Mouse (Mus musculus): ENCODE data around the gene Ing2. TPM values are rescaled to one million over a fixed set of nuclear protein-coding genes. Genes with fewer than 3 reads are reported as not detected.

Ing2 gene
- total and polyA plus RNA-seq, 2 experiments from 2014 or later = 10.0 to 10.5 TPM

DNA sequence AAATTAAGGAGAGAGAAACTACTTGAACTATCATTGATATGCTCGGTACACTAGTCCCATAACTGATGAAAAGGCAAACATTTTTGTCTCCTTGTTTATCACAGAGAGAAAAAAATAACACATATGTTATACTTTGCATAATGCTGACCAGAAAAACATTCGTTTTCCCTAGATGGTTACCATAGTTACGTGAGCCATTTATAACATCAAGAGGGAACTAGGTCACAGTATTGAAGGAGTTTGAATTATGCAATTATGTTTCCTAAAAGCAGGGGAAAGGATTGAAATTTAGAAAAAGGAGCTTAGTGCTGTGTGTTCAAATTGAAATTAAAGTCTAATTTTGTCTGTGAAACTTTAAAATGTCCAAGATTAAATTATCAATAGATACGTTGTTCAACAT is 5.0 kb upstream of the Ing2 start:
- WGBS = 66% methylated on average over 4 of the region's 4 CpGs
- Histone ChIP-seq H3K27me3 (ENCODE audit: insufficient read depth, low read length) (no peaks in the 10 kb centered on the region), H3K27ac (ENCODE audit: low read depth, low read length) (no peak overlapping the region), H3K36me3 (ENCODE audit: insufficient read depth, low read length) (no peaks in the 10 kb centered on the region), H3K4me1 (ENCODE audit: insufficient read depth, low read length) (no peaks in the 10 kb centered on the region), H3K9me3 (ENCODE audit: low read length) (no peaks in the 10 kb centered on the region), H3K4me2 (ENCODE audit: low read depth, low read length, poor library complexity, severe bottlenecking) (no peak overlapping the region), H3K9ac (replicated peaks; ENCODE audit: low read length, poor library complexity, severe bottlenecking) (no peak overlapping the region), H3K4me3 (ENCODE audit: low read depth, low read length) (no peak overlapping the region)
- TF ChIP-seq CTCF (IDR thresholded peaks at IDR 0.05) = no peak
- ATAC-seq (ENCODE audit: low FRiP score) = no peak
- no peak for DNase-seq (ENCODE audit: low spot score)

DNA sequence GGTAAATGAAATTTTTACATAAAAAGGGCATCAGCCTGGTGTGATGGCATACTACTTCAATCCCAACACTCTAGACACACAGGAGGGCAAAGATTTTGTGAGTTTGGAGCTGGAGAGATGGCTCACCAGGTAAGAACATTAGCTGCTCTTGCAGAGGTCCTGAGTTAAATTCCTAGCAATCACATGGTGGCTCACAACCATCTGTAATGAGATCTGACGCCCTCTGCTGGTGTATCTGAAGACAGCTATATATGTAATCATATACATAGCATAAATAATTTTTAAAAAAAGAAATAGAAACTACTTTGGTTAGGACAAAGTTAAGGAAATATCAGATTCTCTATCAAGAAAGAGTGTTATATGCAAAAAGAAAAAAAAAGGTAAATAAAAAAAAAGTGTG is 4.2 kb upstream of the Ing2 start:
- 78% methylated on average over 1 of the region's 1 CpGs for WGBS
- no peak for ATAC-seq (ENCODE audit: low FRiP score)

DNA sequence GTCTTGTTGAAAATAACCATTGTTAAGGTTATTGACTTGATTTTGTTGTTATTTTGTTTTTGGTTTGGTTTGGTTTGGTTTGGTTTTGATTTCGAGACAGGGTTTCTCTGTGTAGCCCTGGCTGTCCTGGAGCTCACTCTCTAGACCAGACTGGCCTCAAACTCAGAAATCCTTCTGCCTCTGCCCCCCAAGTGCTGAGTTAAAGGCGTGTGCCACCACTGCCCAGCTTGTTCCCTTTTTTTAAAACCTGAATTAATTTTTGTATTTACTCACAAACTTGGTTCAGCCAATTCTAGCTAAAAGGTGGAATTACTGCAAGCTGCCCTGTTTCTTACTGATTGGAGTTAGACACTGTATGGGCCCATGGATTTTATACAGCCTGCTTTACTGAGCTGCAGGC is 1.3 kb upstream of the Ing2 start:
- no peak overlapping the region for H3K9ac ChIP-seq (replicated peaks; ENCODE audit: low read length, poor library complexity, severe bottlenecking)
- H3K4me1 ChIP-seq (ENCODE audit: insufficient read depth, low read length) = no peaks in the 10 kb centered on the region
- peak overlapping the region; percentile 98 for H3K4me3 ChIP-seq (ENCODE audit: low read depth, low read length)
- WGBS = 35% methylated on average over 2 of the region's 2 CpGs
- no peaks in the 10 kb centered on the region for H3K27me3 ChIP-seq (ENCODE audit: insufficient read depth, low read length)
- no peak overlapping the region for H3K27ac ChIP-seq (ENCODE audit: low read depth, low read length)
- no peak for ATAC-seq (ENCODE audit: low FRiP score)
- TF ChIP-seq CTCF (IDR thresholded peaks at IDR 0.05) = no peak
- DNase-seq (ENCODE audit: low spot score) = no peak
- no peaks in the 10 kb centered on the region for H3K36me3 ChIP-seq (ENCODE audit: insufficient read depth, low read length)
- peak overlapping the region; percentile 78; the same call in 1 of the 2 replicates for H3K4me2 ChIP-seq (ENCODE audit: low read depth, low read length, poor library complexity, severe bottlenecking)
- no peaks in the 10 kb centered on the region for H3K9me3 ChIP-seq (ENCODE audit: low read length)

More for the DNA sequence above, 4.2 kb upstream of the Ing2 start:
- DNase-seq (ENCODE audit: low spot score) = no peak
- Histone ChIP-seq H3K36me3 (ENCODE audit: insufficient read depth, low read length) (no peaks in the 10 kb centered on the region), H3K4me1 (ENCODE audit: insufficient read depth, low read length) (no peaks in the 10 kb centered on the region), H3K9ac (replicated peaks; ENCODE audit: low read length, poor library complexity, severe bottlenecking) (no peak overlapping the region), H3K4me2 (ENCODE audit: low read depth, low read length, poor library complexity, severe bottlenecking) (no peak overlapping the region), H3K27ac (ENCODE audit: low read depth, low read length) (no peak overlapping the region), H3K4me3 (ENCODE audit: low read depth, low read length) (no peak overlapping the region), H3K9me3 (ENCODE audit: low read length) (no peaks in the 10 kb centered on the region), H3K27me3 (ENCODE audit: insufficient read depth, low read length) (no peaks in the 10 kb centered on the region)
- peak; percentile 31 for TF ChIP-seq CTCF (IDR thresholded peaks at IDR 0.05)

DNA sequence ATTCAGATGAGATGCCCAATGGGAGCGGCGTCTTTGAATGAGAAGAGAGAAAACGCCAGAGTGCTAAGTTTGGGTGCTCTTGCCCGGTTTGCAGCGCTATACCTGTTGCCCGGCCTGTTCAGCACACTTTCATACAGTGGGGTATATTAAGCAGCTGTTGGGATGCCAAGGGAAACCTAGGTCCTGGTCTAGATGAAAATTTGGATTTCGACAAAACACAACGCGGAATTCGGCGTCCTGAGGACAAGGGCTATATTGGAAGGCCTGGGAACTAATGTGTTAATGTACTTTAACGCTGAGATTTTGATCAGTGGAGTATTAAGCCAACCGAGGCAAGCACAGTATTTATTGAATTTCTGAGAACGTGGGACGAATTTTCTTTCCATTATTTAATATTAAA is 868 bp upstream of the Ing2 start:
- peak; percentile 2 for DNase-seq (ENCODE audit: low spot score)
- Histone ChIP-seq H3K4me2 (ENCODE audit: low read depth, low read length, poor library complexity, severe bottlenecking) (peak overlapping the region; percentile 78), H3K27me3 (ENCODE audit: insufficient read depth, low read length) (no peaks in the 10 kb centered on the region), H3K27ac (ENCODE audit: low read depth, low read length) (peak overlapping the region; percentile 18; the same call in 1 of the 2 replicates), H3K9me3 (ENCODE audit: low read length) (no peaks in the 10 kb centered on the region), H3K4me1 (ENCODE audit: insufficient read depth, low read length) (no peaks in the 10 kb centered on the region), H3K4me3 (ENCODE audit: low read depth, low read length) (peak overlapping the region; percentile 98), H3K36me3 (ENCODE audit: insufficient read depth, low read length) (no peaks in the 10 kb centered on the region), H3K9ac (replicated peaks; ENCODE audit: low read length, poor library complexity, severe bottlenecking) (peak overlapping the region; percentile 78)
- TF ChIP-seq CTCF (IDR thresholded peaks at IDR 0.05) = no peak
- under 1% methylated on average over 15 of the region's 15 CpGs for WGBS
- ATAC-seq (ENCODE audit: low FRiP score) = no peak

DNA sequence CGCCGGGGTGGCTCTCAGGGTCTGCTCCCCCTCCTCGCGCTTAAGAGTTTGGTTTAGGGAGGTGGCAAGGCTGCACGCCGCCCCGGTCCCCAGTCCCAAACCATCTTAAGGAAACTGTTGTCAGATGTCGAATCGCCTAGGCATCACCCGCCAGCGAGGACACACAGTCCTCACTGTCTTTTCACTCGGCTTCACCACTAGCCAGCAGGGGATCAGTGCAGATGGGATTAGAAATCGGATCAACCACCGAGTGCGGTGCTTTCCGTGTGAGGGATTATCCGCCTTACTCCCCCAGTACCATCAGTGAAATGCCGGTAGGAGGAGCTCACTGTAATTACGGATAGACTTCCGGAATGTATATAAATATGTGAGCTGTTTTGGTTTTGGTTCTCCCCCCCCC is 430 bp upstream of the Ing2 start:
- Histone ChIP-seq H3K4me2 (ENCODE audit: low read depth, low read length, poor library complexity, severe bottlenecking) (peak overlapping the region; percentile 78), H3K9me3 (ENCODE audit: low read length) (no peaks in the 10 kb centered on the region), H3K4me3 (ENCODE audit: low read depth, low read length) (peak overlapping the region; percentile 98), H3K27me3 (ENCODE audit: insufficient read depth, low read length) (no peaks in the 10 kb centered on the region), H3K9ac (replicated peaks; ENCODE audit: low read length, poor library complexity, severe bottlenecking) (peak overlapping the region; percentile 78), H3K4me1 (ENCODE audit: insufficient read depth, low read length) (no peaks in the 10 kb centered on the region), H3K27ac (ENCODE audit: low read depth, low read length) (peak overlapping the region; percentile 88), H3K36me3 (ENCODE audit: insufficient read depth, low read length) (no peaks in the 10 kb centered on the region)
- WGBS = under 1% methylated on average over 20 of the region's 20 CpGs
- ATAC-seq (ENCODE audit: low FRiP score) (no peak), DNase-seq (ENCODE audit: low spot score) (peak; percentile 57)
- TF ChIP-seq CTCF (IDR thresholded peaks at IDR 0.05) = peak; percentile 56

- TF ChIP-seq CTCF (IDR thresholded peaks at IDR 0.05) = no peak
- DNase-seq (ENCODE audit: low spot score) (no peak), ATAC-seq (ENCODE audit: low FRiP score) (peak; percentile 31)
- H3K4me2 ChIP-seq (ENCODE audit: low read depth, low read length, poor library complexity, severe bottlenecking) = peak overlapping the region; percentile 59
- no peaks in the 10 kb centered on the region for H3K9me3 ChIP-seq (ENCODE audit: low read length)
- H3K4me3 ChIP-seq (ENCODE audit: low read depth, low read length) = peak overlapping the region; percentile 98
- H3K27me3 ChIP-seq (ENCODE audit: insufficient read depth, low read length) = no peaks in the 10 kb centered on the region
- H3K4me1 ChIP-seq (ENCODE audit: insufficient read depth, low read length) = no peaks in the 10 kb centered on the region
- no peaks in the 10 kb centered on the region for H3K36me3 ChIP-seq (ENCODE audit: insufficient read depth, low read length)
- peak overlapping the region; percentile 59 for H3K9ac ChIP-seq (replicated peaks; ENCODE audit: low read length, poor library complexity, severe bottlenecking)
- peak overlapping the region; percentile 75 for H3K27ac ChIP-seq (ENCODE audit: low read depth, low read length)
- 1% methylated on average over 45 of the region's 59 CpGs for WGBS
Observed at GRCm38 (mm10) chr8:47674140-47674776, 1.1 kb downstream of the Ing2 start.

All from midbrain, postnatal 0 days (tissue).